Mouse (Mus musculus) c-Kit-positive CD71-positive TER-119-negative erythroid progenitor cells, embryonic 14.5 days (primary cell): Measurements from ENCODE around the gene Unc13d.

Experiments used
- DNase-seq: peaks from one replicate; pipeline ENCODE4 v3.0.0-alpha.2; 2013; ENCODE audit warnings: low read depth

Gene Unc13d

DNA sequence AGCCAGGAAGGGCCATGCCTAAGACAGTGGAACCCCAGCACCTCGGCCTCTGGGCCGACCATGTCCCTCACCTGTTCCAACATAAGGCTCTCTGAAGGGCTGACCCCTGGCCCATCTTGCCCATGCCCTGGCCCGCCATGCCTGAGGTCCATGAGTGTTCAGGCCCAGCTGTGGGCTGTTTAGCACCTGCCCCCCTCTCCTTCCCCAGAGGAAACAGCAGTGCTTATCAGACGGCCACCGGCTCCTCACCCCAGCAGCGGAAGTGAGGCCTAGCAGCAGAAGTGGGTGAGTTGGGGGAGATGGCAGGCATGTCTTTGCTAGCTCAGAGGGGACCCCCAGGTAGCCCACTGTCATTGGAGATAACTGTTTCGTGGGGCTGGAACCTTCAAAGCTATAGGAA, 925 bp downstream of the Unc13d start:
- no peak for DNase-seq

DNA sequence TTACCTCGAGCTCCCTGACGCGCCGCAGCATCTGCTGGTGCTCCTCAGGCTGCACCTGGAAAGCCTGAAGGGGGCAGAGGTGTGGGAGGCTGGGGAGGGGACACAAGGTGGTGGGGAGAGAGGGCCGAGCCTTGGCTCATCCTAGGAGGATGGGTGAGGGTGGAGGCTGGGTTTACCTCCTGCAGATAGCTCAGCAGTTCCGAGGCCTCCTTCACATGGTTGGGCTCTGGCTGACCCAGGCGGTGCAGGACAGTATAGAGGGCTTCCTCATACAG, 1.6 kb downstream of the Unc13d start:
- no peak for DNase-seq

DNA sequence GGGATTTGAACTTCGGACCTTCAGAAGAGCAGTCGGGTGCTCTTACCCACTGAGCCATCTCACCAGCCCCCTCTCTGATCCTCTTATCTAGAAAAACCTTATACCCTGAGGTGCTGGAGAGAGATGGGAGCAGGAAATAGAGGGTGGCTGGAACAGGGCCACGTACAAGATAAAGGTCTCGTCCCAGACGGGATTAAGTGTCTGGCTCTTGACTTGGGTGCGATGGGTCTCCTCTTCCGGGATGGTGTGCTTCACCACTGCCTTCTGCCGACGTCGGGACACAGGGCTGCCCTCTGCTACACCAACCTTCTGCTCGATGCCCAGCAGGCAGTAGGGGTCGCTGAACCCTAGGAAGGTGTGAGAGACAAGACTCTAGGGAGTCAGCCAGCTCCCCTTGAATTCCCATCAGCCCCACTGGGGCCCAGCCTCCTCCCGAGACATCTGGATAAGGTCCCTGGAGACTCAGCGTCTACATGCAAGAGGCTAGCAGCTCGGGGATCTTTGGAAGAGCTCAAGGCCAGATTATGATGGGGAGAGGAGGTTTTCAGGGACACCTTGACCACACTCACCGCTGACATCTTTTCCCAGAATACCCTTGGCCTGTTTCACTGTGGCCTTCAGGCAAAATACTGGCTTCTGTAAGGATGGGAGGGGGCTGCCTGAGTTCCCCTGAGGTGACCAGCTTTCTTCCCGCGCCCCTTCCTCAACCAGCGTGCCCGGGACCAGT, 2.1 kb downstream of the Unc13d start:
- DNase-seq, result no peak

DNA sequence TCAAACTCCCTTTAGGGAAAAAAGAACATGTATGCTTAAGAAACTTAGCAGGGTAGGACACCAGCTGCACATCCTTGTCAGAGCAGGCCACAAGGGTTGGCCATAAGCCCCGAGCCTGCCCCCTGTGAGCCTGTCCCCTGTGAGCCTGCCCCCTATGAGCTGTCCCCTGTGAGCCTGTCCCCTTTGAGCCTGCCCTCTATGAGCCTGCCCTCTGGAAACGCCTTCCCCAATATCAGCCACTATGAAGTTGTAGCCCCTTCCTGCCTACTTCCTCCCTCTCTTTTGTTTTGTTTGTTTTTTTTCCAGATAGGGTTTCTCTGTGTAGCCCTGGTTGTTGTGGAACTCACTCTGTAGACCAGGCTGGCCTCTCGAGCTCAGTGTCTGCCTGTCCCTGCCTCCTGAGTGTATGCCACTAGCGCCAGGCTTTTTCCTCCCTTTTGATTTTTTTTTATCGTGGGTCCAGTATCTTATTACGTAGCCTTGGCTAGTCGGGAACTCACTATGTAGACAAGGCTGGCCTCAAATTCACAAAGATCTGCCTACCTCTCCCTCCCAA, 3.2 kb downstream of the Unc13d start:
- no peak for DNase-seq

DNA sequence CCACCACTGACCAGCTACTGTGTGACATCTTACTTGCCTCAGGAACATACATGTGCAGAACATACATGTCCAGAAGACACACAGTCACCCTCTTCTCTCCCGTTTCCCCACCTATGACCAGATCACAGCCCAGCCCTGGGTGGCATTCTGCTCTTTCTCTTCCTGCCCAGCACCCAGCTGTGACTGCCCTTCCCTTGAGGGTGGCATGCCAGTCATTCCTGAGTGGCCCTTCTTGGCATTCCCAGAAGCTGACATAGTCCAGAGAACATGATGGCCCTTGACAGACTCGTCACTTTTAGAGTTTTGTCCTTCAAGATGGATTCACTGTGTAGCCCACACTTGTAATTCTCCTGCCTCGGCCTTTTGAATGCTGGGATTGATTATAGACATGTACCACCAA, 5.2 kb downstream of the Unc13d start:
- no peak for DNase-seq

DNA sequence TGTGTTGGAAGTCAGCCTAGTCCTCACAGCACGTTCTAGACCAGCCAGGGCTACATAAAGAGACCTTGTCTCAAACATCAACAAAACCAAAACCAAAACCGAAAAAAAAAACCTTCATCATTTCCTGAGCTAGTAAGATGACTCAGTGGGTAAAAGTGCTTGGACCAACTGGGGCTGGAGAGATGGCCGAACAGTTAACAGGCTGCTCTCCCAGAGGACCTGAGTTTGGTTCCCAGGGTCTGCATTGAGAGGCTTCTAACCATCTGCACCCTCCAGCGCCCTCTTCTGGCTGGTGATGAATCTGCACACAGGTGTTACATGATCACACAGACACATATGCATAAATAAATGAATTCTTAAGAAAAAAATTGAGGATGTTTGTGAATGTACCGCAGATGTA, 6.3 kb downstream of the Unc13d start:
- no peak for DNase-seq

DNA sequence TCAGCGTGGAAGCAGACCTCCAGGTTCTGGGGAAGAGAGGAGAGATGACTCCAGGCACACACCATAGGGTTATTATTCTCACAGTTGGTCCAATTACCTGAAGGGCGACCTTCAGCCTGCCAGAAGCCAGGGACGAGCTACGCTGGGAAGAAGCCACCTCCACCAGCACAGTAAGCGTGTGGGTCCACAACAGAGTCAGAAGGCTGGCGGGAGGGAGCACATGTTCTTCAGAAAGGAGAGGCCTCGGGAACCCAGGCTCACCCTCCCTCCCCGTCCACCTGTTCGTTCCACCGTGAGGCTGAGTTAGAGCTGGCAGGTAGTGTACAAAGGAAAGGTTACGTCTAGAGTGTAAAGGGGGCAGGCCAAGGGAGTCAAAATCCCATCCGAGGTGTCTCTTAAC, 12.4 kb downstream of the Unc13d start:
- DNase-seq, result no peak

DNA sequence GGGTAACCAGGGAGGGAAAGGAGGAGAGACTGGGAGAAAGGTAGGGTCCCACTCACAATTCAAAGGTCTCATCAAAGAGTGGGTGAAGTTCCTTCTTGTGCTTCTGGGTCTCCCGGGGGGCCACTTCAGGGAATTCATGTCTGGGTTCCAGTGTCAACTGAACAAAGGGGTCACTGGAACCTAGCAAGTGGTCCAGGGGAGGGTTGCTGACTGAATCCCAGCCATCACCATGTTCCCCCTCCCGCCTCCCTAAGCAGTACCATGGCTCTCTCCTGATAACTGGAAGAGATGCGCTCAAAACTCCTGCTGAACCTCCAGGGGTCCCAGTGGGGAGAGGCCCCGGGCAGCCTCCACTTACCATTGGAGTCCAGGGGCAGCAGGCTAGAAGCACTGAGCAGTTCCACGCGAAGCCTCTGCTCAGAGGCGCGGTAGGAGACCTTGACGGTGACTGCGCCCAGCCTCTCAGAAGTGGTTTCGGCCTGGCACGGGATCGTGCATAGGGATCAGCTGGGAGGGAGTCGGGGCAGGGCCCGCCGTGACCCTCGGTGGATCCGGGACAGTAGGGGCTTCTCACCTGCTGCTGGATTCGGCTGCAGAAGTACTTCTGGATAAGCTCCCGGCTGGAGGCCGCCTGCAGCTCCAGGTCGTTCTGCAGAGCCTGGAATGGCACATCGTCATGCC, 13.4 kb downstream of the Unc13d start:
- no peak for DNase-seq

DNA sequence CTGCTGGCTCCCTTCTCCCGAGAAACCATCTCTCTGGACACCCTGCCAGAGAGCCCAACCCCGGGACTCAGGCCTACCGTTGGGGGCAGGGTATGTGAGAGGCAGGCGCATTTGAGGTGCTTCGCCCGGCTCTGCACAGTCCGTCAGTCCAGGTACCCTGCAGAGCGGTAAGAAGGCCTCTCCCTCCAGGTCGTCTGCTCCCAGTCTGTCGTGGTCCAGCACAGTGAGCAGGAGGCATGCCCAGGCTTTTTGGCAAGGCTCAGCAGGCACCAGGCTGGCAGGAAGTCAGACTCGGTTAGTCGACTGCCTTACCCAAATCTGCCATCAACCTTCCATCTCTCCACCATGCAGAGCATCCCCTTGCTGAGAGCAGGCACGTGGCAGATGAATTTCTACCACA, 14.2 kb downstream of the Unc13d start:
- DNase-seq, result no peak

DNA sequence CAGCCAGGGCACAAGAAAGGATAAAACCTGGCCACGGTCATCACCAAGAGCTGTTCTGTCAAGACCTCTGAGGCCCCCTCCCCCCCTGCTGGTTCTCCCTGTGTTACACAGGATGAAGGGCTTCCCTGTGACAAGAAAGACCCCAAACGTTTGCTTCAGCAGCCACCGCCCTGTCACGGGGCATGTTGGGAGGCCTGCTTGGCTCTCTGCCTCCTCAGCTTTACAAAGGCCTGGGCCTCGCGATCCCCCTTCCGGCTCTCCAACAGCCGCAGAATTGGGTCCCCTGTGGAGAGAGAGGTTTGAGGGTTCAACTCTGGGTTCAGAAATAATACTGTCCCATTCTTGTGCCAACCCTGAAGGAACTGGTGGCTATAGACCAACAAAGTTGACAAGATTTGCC, 15.2 kb downstream of the Unc13d start:
- DNase-seq, result no peak

DNA sequence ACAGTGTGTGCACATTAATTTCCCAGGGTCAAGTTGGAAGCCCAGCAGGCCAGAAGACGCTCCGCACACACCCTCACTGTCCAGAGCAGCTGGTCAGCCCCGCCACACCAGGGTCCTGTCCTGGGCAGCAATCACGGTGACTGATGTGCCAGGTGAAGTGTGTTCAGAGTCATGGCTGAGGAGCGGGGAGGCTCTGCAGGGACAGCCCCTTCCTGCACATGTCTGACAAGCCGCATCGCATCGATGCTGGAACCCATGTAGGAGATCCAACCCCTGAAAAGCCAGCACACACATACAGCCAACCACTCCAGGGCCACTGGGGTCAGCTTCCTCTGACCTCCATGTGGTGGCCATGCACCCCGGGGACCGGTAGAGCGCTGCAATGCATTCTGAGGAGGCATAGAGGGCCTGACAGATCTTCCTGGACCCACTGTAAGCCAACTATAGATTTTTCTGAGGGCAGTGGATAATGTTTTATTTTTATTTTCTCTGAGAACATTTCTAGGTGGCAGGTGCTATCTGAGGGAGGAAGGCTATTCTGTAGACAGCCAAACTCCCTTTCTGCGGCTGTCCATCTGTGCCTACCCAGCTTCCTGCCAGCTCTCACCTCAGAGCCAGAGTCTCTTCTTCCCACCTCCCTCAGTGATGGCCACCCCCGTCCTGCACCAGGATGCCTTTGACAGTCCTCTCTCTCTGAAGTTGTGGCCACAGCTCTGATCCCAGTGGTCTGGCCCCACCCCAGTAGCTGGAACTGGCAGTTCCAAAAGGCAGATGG, 15.9 kb downstream of the Unc13d start:
- DNase-seq, result no peak

DNA sequence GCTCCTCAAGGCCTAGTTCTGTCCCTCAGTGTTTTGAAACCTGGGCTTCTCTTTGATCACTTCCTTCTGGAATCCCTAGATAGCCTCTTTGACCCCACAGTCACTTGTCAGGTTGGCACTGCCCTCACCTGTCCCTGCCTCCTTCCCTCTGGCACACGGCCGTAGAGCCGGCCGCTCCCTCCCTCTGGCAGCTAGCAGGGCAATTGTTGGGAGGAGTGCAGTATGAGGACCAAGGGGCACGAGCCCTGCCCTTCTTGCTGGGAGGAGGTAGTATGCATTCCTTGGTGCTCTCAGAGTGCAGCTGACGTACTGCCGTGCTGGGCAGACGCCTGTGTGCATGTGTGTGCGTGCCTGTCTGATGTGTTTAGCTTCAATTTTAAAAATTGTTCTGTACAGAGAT, 17.2 kb downstream of the Unc13d start:
- no peak for DNase-seq

DNA sequence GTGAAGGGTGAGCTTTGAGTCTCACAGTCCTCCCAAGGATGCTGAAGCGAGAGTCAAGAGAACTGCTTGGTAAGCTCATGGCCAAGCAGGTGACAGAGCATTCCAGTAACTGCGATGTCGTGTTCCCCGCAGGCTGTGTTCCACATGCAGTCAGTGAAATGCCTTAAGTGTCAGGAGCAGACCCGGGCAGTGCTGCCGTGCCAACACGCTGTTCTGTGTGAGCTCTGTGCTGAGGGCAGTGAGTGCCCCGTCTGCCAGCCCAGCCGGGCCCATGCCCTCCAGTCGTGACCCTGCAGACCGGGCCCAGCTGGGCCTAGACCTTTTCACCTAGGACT, 18.1 kb downstream of the Unc13d start:
- DNase-seq, result no peak

DNA sequence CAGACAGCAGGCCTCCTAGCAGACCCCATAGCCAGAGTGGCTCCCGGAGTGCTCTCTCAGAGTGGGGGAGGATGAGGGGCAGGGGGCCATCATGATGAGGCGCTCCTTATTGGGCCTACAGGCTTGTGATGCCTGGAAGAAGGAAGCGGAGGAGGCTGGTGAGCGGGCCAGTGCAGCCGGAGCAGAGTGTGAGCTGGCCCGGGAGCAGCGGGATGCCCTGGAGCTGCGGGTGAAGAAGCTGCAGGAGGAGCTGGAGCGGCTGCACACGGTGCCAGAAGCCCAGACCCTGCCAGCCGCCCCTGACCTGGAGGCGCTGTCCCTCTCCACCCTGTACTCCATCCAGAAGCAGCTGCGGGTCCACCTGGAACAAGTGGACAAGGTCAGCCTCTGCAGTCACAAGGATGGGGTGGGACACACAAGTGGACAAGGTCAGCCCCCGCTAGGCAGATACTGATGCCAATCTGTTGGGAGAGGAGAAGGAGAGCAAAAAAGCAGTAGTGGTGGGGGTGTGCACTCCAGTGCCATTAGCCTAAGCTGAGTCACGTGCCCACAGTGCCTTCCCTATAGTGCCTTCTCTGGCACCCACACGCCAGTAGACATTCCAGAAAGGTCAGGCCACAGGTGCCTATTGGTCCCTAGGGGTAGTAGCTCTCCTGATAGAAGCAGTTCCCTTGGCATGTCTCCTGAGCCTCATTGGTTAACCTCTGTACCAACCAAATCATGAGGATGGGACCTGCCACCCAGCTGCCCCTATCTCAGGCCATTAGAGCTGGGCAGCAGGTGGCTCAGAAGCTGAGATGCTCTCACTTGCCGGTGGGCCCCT, 18.7 kb downstream of the Unc13d start:
- no peak for DNase-seq

DNA sequence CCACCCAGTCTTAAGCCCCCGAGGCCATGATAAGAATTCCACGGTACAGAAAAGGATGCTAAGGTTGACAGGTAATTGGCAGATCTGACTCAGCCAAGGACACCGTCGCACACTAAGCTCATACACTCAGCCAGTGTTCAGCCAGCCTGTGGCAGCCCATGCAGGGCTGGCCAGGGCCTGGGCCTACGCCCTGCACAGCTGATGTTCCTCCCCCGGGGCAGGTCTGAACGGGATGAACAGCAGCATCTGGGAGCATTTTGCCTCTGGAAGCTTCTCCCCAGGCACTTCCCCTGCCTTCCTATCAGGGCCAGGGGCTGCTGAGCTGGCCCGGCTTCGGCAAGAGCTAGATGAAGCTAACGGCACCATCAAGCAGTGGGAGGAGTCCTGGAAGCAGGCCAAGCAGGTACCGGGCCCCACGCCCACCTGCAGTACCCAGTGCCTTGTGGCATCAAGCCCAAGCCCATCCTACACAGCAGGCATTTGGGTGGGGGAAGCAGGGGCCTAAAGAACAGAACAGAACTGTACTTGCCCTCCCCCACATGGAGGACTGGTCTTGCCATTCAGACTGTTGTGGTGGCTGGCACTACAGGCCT, 19.6 kb downstream of the Unc13d start:
- no peak for DNase-seq

DNA sequence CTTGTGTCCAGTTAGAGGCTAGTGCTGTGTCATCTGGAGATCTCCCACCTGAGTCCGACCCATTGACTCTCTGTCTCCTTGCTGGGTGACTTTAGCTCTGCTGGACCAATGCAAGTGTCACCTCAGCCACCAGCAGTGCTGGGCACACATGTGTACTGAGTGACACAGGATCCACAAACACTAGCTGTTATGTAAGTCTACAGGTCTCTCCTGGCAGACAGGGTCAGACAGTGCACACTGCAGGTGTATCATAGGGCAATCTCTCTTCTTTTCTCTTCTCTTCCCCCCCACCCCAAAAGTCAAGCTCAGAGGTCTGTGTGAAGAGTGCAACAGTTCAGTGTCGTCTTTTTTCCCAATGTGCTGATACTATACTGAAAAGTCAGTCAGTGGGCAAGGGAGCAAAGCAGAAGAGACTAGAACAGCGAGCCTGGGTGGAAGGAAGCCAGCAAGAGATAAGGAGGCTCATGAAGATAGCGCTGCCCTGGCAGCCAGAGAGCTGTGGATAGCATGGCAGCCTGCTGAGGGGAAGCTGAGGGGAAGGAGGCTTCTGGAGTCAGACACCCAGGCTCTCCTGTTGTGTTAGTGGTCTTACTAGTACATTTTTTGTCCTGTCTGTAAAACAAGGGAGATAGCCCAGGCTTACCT, 20.4 kb downstream of the Unc13d start:
- DNase-seq, result peak; percentile 56

DNA sequence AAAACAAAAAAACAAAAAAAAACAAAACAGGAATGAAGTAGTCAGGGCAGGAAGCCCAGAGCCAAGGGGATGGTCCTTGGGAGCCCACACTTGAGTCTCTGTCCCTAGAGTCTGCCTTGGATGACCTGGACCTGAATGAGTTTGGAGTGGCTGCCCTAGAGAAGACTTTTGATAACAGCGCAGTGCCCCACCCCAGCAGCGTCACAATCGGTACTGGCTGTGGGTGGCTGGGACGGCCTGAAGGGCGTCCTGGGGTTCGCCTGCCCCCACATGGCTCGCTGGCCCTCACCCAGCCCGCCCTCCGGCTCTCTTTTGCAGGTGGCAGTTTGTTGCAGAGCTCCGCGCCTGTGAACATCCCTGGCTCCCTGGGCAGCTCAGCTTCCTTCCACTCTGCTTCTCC, 21.9 kb downstream of the Unc13d start:
- DNase-seq, result no peak

DNA sequence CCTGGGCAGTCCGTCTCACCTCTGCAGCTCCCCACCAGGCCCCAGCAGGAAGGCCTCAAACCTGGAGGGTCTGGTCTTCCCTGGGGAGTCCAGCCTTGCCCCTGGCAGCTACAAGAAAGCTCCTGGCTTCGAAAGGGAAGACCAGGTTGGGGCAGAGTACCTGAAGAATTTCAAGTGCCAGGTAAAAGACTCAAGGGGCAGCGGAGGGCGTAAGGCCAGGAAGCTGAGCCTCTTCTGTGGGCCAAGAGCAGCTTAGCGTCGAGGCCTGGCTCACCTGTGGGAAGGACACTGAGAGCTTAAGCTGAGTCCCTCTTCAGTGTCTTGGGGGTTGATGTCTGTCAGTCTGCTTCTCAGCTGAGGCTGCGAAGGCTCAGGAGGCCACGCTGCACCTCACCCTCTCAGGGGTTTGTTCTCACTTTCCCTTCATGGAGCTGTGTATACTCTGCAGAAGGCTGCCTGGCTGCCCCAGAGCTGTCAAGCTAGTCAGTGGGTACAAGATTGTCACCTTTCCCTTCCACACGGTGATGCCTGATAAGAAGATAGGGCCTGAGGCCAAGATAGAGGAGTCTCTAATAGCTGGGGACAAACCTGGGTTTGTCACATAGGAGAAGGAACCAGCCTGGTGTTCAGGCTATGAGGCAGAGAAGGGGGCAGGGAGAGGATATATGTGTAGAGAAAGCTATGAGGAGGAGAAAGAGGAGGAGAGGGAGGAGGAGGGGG, 24.1 kb downstream of the Unc13d start:
- DNase-seq, result no peak

DNA sequence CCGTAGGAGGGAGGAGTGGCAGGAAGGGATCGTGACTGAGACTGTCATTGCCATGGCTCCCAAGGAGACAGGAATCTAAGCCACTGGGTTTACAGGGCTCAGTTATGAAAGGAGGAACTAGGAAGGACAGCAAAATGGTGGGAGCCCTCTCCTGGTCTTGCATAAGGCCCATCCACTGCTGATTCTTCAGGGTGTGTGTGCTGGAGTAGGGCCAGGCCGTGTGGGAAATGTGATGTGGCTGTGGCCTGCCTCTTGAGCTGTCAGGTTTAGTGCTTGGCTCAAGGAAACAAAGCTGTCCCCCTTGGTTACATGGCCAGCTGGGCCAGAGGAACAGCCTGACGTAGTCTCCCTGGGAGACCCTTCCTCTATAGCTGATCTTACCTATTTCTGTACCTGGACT, 27.6 kb downstream of the Unc13d start:
- DNase-seq, result no peak

DNA sequence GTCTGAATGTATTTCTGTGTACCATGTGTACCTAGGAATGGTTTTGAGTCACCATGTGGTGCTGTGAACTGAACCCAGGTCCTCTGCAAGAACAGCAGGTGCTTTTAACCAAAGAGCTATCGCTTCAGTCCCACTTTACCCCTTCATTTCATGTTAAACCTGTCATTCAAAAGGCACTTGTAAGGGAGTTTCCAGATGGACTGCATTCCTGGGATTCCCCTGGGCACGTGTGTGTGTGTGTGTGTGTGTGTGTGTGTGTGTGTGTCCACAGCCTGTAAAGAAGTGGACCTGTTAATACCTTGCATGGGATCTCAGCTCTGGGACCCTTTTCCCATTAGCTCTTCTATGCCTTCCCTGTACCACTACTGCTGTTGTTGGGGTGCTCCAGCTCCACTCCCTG, 28.2 kb downstream of the Unc13d start:
- no peak for DNase-seq

DNA sequence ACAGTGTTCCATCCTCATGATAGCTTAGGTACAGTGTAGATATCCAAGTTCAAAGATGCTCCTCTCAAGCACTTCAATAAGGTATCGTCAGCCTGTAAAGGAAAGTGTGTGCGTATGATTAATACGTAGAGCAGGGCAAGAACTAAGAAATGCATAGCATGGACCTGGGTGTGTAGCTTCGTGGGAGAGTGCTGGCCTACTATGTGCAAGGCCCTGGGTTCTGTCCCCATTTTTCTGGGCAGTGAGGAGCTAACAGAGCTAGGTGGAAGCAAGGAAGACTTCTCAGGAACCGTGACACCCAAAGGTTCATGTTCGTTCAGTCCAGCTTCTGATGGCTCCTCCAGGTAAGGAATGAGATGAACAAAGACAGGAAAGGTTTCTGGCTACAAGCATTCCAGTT, 32.6 kb downstream of the Unc13d start:
- DNase-seq, result no peak
